Mouse (Mus musculus) hindlimb bud, embryonic 11.5 days (tissue): ENCODE data around the gene Kcnn3.

Experiments used
- DNase-seq: peaks from one replicate; pipeline ENCODE4 v3.0.0-alpha.2; 2012; ENCODE audit warnings: low read depth, low spot score; ENCODE audit errors: extremely low spot score

The Kcnn3 gene

GRCm38 (mm10) chr3:89607327-89607726, 87.4 kb downstream of the Kcnn3 start:
- DNase-seq, result no peak

GRCm38 (mm10) chr3:89612048-89612447, 92.1 kb downstream of the Kcnn3 start:
- DNase-seq, result no peak

- no peak for DNase-seq
Measured at GRCm38 (mm10) chr3:89613526-89614523, 93.9 kb downstream of the Kcnn3 start.

- no peak for DNase-seq
Measured at GRCm38 (mm10) chr3:89616861-89617260, 96.9 kb downstream of the Kcnn3 start.

GRCm38 (mm10) chr3:89617360-89617759, 97.4 kb downstream of the Kcnn3 start:
- no peak for DNase-seq

- no peak for DNase-seq
Measured at GRCm38 (mm10) chr3:89622825-89623224, 102.9 kb downstream of the Kcnn3 start.

- no peak for DNase-seq
Measured at GRCm38 (mm10) chr3:89623531-89623930, 103.6 kb downstream of the Kcnn3 start.

GRCm38 (mm10) chr3:89624001-89624400, 104.0 kb downstream of the Kcnn3 start:
- DNase-seq, result no peak

- no peak for DNase-seq
Measured at GRCm38 (mm10) chr3:89624814-89625445, 105.0 kb downstream of the Kcnn3 start.

GRCm38 (mm10) chr3:89626556-89626955, 106.6 kb downstream of the Kcnn3 start:
- no peak for DNase-seq

- DNase-seq, result no peak
Measured at GRCm38 (mm10) chr3:89629811-89630210, 109.8 kb downstream of the Kcnn3 start.

- no peak for DNase-seq
Measured at GRCm38 (mm10) chr3:89631750-89632149, 111.8 kb downstream of the Kcnn3 start.

- DNase-seq, result no peak
Measured at GRCm38 (mm10) chr3:89633531-89633930, 113.6 kb downstream of the Kcnn3 start.

GRCm38 (mm10) chr3:89633941-89634340, 114.0 kb downstream of the Kcnn3 start:
- DNase-seq, result no peak

GRCm38 (mm10) chr3:89640804-89641203, 120.8 kb downstream of the Kcnn3 start:
- DNase-seq, result no peak

- DNase-seq, result no peak
Measured at GRCm38 (mm10) chr3:89643391-89643790, 123.4 kb downstream of the Kcnn3 start.

GRCm38 (mm10) chr3:89646813-89647255, 126.9 kb downstream of the Kcnn3 start:
- no peak for DNase-seq

- peak; percentile 14 for DNase-seq
Measured at GRCm38 (mm10) chr3:89647268-89647874, 127.4 kb downstream of the Kcnn3 start.

GRCm38 (mm10) chr3:89649890-89650289, 129.9 kb downstream of the Kcnn3 start:
- no peak for DNase-seq

GRCm38 (mm10) chr3:89653231-89653954, 133.4 kb downstream of the Kcnn3 start:
- DNase-seq, result no peak

- DNase-seq, result no peak
Measured at GRCm38 (mm10) chr3:89657092-89657491, 137.1 kb downstream of the Kcnn3 start.
